Mouse (Mus musculus): ENCODE measurements around the gene Amd1.

The Amd1 gene

DNA sequence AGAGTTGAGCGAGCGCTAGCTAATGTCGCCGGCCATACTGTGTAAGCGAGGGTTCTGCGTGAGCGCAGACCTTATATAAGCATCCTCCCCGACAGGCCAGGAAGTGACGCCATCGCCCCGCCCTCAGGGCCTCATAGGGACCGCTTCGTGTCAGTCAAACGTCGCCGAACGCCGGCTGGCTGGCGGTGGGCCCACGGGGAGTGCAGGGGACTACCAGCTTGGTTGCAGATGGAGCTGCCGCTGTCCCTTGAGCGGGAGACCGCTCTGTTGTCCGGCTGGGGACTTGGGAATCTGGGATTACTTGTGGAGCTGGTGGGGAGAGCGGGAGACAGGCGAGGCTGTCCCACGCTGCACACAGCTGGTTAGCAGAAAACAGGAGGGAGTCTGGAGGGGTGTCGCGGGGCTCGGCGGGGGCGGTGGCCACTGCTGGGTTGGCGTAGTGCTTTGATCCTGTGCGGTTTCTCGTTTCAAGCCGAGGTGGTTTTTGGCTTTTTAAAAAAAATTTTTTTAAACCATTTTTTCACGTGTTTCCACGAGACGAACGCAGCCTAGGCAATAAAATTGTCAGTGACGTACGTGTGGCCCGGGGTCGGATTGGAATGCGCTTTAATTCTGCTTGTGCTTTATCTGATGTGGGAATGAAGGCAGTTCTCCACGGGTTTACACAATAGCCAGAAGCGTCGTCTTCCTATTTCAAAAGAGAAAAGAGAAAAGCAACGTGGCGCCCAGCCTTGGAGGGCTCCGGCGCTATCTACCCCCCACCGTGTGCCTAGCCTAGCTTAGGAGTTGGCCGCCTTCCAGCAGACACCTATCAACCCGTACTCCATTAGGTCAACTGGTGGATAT, at the start of gene Amd1:
Gene Amd1, minus strand, starts transcription at position 47 of the 846 bp plus-strand sequence.
- peak; percentile 99 for DNase-seq (ENCODE audit: low spot score)

DNA sequence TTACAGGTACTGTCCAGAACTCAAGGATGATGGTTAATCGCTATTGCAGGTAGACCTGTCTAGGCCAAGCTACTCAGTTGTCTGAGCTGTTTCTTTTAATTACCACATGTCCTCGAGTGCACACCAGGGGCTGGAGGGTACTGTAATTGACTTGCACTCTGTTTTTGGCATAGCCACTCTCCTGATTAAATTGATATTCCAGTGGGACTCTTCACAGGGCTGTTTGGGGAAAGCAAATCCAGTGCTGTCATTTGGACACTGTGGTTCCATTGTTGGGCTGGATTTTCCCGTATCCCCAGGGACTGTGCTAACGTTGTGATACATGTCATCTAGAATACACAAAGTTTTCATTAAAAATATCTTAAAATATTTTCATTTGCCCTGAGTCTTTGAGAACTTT, 49.2 kb upstream of the Amd1 start:
- DNase-seq (ENCODE audit: low spot score): no peak

DNA sequence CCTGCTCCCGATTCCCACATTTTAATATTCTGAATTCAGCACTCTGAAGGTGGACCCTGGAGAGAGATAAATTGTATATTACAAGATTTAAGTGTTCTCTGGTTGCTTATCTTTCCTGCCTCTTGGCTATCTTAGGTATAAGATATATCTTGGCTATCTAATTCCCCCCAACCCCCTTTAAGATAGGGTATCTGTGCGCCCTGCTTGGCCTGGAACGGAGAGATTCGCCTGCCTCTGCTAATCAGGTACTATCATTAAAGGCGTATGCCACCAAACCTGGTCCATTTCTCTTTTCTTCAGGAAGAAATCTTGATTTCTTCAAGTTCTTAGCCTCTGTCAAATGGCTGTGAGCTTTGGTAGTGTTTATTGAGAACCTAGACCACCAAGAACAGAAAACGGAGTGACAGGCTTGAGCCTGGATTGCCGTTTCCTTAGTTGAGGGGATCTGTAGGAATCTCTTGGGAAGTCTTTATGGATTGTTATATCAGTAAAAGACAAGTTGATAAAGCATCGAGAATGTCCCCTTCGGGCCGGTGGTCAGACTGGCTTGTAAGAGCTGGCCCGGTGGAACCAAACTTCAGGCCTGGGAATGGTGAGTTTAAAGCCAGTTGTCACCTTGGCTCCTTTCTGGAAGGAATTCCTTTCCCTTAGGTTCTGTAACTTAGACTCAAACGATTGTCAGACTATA, 48.4 kb upstream of the Amd1 start:
- DNase-seq (ENCODE audit: low spot score): no peak

GRCm38 (mm10) chr10:40349631-40350177, 47.7 kb upstream of the Amd1 start:
- DNase-seq (ENCODE audit: low spot score): peak; percentile 80

DNA sequence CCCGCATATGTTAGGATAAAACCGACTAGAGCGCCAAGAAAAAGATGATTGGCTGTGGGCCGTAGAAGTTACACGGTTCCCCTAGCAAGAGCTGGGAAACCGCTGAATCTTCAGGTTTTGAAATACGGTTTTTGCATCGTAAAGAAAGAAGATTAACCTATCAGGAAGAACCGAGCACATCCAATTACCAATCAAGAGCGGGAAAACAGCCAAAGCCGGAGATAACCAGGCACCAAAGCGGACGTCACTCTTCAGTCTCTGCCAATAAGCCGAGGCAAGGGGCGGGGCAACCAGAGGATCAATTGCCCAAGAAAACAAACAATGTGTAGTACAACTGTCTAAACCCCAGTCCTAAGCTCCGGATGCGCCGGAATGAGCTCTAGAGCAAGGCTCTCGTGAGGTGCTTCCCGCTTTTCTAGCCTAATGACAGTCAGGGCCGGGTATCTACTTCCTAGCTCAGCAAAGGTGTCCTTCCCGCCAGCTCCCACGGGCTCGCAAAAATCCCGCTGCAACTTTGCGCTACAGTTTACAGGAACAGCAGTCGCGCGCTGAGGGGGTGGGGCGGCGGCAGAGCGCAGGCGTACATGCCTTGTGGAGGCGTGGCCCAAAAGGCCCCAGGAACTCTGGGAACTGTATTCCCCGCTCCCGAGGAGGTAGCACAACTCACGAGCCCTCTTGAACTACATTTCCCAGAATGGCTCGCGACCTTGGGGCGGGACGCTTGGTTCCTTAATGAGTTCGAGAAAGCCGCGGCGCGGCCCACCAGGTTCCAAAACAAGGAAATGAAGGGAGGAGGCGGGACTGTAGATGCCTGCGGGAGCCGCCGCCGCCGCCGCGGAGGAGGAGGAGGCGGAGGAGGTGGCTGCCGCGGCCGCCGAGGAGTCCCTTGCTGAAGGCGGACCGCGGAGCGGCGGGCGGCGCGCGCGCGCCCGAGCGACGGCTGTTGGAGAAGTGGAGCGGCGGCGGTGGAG, 46.9 kb upstream of the Amd1 start:
- peak; percentile 100 for DNase-seq (ENCODE audit: low spot score)

GRCm38 (mm10) chr10:40347461-40347954, 45.5 kb upstream of the Amd1 start:
- DNase-seq (ENCODE audit: low spot score): no peak

DNA sequence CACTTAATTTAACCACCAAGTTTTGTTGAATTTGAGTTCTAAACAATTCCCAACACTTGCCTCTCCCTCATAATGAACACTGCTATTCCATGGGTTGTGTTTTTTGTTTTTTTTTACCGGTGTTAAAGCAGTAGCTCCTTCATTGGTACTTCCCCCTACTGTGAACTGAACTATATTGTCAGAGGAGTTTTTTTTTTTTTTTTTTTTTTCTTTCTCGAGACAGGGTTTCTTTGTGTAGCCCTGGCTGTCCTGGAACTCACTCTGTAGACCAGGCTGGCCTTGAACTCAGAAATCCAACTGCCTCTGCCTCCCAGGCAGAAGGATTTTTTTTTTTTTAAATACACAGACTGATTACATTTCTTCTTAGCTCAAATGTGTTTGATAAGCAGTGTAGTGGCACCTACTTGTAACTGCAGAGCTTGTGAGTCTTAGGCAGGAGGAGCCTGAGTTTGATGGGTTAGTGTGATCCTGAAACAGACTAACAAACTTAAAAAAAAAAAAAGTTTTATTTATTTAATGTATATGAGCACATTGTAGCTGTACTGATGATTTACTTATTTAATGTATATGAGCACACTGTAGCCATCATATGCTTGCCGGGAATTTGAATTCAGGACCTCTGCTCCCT, 44.9 kb upstream of the Amd1 start:
- no peak for DNase-seq (ENCODE audit: low spot score)

- DNase-seq (ENCODE audit: low spot score): no peak
Observed at GRCm38 (mm10) chr10:40342036-40342435, 40.0 kb upstream of the Amd1 start.

DNA sequence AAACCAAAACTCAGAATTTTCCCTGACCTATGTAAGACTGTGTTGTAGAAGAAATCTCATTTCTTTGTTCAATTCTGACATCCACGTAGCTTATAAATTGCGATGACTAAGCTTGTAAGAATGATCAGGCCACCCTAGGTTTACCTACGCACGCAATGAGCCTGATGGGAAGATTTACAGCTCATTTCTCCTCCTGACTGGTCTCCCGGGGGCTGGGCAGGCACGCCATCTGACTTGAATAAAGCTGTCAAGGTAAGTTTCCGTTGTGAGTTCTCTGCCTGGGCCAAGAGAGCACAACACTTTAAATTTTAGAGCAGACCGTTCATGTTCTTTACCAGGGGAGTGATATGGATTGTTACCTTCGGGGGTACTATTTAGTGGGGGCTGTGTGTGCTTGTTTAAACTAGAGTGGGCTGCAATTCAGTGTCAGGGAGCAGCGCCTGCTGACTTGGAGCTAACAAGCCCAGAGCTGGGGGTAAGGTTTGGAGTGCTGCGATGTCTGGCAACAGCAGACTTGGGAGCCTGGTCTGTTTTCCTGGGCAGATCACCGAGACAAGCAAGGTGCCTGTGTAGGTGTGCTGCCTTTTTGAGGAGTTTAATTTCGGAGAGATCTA, 37.5 kb upstream of the Amd1 start, which contains the start of gene Cdk19:
Gene Cdk19, plus strand, starts transcription at position 214 of the 614 bp plus-strand sequence.
- peak; percentile 46 for DNase-seq (ENCODE audit: low spot score)

DNA sequence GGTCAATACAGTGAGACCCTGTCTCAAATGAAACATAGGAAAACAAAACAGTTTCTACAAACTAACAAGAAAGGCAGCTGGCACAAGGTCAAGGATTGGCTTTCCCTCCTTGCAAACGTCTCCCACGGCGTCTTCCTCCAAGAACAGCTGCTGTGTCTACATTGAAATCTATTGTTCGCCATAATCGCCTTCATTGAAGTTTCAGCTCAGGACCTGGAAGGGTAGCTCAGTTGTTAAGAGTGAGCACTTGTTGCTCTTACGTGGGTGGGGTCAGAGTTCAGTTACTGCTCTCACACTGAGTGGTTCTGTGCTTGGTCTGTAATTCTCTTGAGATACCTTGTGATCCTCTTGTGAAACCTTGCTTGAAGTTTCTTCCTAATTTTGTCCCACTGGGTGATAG, 30.9 kb upstream of the Amd1 start:
- DNase-seq (ENCODE audit: low spot score): no peak

DNA sequence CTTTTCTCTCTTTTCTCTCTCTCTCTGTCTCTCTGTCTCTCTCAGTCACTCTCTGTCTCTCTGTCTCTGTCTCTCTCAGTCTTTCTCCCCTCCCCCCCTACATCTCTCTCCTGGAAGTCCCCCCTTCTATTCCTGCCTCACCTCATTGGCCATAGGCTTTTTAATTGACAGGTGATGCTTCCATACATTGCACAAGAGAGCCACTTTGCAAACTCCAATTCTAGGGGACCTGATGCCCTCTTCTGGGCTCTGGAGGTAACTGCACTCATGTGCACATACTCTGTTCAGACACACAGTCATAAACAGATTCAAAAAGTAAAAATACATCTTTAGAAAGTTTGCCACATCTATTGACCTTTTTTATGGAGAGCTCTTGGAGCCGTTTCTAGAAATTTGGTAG, 28.3 kb upstream of the Amd1 start:
- no peak for DNase-seq (ENCODE audit: low spot score)

DNA sequence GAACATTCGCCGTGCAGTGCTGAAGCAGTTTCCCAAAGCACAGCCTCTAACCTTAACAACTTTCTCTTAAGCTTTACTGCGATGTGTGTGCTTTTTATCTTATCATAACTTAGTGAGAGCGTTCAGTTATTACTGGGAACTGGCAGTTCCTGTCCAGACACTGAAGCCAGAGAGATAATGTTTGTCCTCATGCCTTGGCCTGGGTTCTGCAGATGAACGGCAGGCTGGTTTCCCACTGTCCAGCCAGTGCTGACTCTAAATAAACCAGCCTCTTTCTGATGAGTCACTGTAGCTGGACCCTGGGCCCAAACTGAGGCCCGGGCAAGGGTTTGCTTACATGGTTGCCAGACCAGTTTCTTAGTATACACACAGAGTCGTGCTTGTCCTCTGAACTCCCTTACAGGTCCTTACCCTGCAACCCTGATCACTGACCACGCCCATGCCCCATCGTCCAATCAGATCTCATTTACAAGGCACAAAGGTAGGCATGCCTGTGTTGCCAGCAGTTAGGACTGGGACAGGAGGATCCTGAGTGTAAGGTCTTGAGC, 26.1 kb upstream of the Amd1 start:
- DNase-seq (ENCODE audit: low spot score): no peak

DNA sequence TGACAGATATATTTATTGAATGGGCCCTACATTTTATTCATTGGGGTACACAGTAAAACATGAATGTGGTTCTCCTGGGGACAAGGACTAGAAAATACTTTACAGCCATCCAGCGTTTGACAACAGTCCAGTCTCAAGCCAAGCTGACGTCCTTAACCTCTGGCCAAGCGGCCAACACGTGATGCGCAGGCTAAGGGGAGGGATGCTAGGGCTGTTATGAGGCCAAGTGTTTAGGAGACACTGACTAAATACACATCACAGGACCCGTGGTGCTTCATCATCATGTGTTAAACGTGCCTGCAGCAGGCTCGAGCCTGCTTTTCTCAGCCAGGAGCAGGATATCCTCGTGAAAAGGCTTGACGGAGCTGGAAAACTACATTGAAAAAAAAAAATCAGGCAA, 18.3 kb upstream of the Amd1 start:
- no peak for DNase-seq (ENCODE audit: low spot score)

DNA sequence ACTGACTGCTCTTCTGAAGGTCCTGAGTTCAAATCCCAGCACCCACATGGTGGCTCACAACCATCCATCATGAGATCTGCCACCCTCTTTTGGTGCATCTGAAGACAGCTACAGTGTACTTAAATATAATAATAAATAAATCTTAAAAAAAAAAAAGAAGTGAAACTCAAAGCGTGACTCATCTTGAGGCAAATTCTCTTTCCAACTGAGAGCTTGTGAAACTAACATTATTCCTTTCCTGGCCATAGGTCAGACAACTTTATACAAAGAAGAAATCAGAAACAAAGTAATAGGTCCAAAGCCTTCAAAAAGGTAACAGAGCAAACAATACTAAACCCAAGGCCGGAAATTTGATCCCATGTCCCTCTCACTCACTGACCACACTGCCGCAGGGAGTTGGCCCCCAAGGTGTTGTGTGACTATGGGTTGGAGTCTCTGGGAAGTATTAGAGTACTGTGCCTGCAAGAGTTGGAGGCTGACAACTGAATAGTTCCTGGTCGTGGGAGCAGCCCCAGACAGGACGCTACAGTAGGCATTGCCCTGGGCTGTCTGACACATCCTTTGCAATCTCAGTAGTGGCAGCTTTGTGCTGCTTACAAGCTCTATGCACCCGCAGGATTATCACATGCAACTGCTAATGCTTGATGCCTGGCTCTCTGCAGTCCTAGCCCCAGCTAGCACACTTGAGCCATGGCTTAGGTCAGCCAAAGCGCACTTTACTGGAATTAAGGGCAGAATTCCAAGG, 15.0 kb upstream of the Amd1 start:
- no peak for DNase-seq (ENCODE audit: low spot score)

DNA sequence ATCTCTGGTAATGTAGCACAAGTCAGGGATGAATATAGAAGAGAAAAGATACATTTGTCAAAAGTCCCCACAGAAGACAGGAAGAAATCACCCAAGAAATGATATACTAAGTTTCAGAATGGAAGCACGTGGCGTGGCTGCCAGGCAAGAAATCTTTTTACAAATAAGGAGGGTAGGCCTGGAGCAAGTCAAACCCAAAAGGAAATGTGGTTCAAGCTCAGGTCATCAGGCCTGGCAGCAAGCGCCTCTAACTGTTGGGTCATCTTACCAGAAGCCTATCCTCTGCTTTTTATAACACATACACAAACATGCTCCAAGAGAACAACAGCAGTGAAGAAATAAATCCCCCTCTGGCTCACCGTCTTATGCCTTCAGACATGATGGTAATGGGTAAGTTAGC, 10.8 kb upstream of the Amd1 start:
- no peak for DNase-seq (ENCODE audit: low spot score)

- peak; percentile 32 for DNase-seq (ENCODE audit: low spot score)
Observed at GRCm38 (mm10) chr10:40309884-40310635, 8.1 kb upstream of the Amd1 start.

GRCm38 (mm10) chr10:40307826-40308583, 6.0 kb upstream of the Amd1 start:
- no peak for DNase-seq (ENCODE audit: low spot score)

- no peak for DNase-seq (ENCODE audit: low spot score)
Observed at GRCm38 (mm10) chr10:40305989-40306388, 4.0 kb upstream of the Amd1 start.
